Mouse (Mus musculus) hindbrain, postnatal 0 days (tissue): ENCODE measurements around the gene Tprg. TPM values are rescaled to one million over a fixed set of nuclear protein-coding genes. Genes with fewer than 3 reads are reported as not detected.

Experiments used
- ATAC-seq: fragments of 200-750 bp; cut with Nextera tagmentation; 2 replicates; pipeline ENCODE4 v1.8.0; 2017; ENCODE audit warnings: mild to moderate bottlenecking, moderate TSS enrichment, moderate library complexity
- DNase-seq: peaks from one replicate; pipeline ENCODE4 v3.0.0-alpha.2; 2015; ENCODE audit warnings: low spot score
- H3K27ac ChIP-seq: fragments of 300-500 bp; sonication (generic); 2 replicates; pipeline ENCODE4 v1.5.1; 2014; ENCODE audit warnings: mild to moderate bottlenecking
- H3K27me3 ChIP-seq: fragments of 300-500 bp; sonication (generic); 2 replicates; pipeline ENCODE4 v1.6.1; 2014; ENCODE audit warnings: low read length, mixed read lengths; ENCODE audit not compliant: insufficient read depth
- H3K36me3 ChIP-seq: fragments of 300-500 bp; sonication (generic); 2 replicates; pipeline ENCODE4 v1.6.1; 2014; ENCODE audit warnings: low read length, mixed read lengths; ENCODE audit not compliant: insufficient read depth
- H3K4me1 ChIP-seq: fragments of 300-500 bp; sonication (generic); 2 replicates; pipeline ENCODE4 v1.6.1; 2014; ENCODE audit warnings: antibody characterized with exemption, low read length, mixed read lengths; ENCODE audit not compliant: insufficient read depth
- H3K4me2 ChIP-seq: fragments of 300-500 bp; sonication (generic); 2 replicates; pipeline ENCODE4 v1.6.1; 2014; ENCODE audit warnings: low read depth, mild to moderate bottlenecking, low read length, moderate library complexity, mixed read lengths
- H3K4me3 ChIP-seq: fragments of 300-500 bp; sonication (generic); 2 replicates; pipeline ENCODE4 v1.5.1; 2014; ENCODE audit warnings: low read length
- H3K9ac ChIP-seq: fragments of 300-500 bp; sonication (generic); replicated peaks from 2 replicates; pipeline ENCODE4 v1.6.1; 2014; ENCODE audit warnings: mild to moderate bottlenecking, low read length, moderate library complexity, mixed read lengths
- H3K9me3 ChIP-seq: fragments of 300-500 bp; sonication (generic); 2 replicates; pipeline ENCODE4 v1.6.1; 2016; ENCODE audit warnings: low read length, mixed read lengths
- CTCF ChIP-seq: IDR thresholded peaks from 2 replicates; pipeline ENCODE4 v1.5.1; 2016; ENCODE audit warnings: antibody characterized with exemption, control low read depth, low read depth
- WGBS: fragments of 180-500 bp; shearing (Covaris S2); extraction: QIAGEN DNeasy Blood & Tissue Kit; methylation state at CpG from one replicate; pipeline ENCODE4 v1.1.7; 2014; 5-methylcytosine and 5-hydroxymethylcytosine counted together
- polyA plus RNA-seq: library from polyadenylated mRNA; unstranded; fragments of >200 nt; fragmentation: Nextera tagmentation; extraction: Ambion mirVana; gene quantifications from 2 replicates; pipeline ENCODE4 v1.2.1, GENCODE M21; 2015
- total RNA-seq: library from RNA; depleted of rRNA; stranded (reverse); fragments of >200 nt; gene quantifications from 2 replicates; pipeline ENCODE4 v1.2.3, GENCODE M21; 2014

Tprg gene
- total and polyA plus RNA-seq, 2 experiments from 2014 or later, result 0.13 to 0.16 TPM

DNA sequence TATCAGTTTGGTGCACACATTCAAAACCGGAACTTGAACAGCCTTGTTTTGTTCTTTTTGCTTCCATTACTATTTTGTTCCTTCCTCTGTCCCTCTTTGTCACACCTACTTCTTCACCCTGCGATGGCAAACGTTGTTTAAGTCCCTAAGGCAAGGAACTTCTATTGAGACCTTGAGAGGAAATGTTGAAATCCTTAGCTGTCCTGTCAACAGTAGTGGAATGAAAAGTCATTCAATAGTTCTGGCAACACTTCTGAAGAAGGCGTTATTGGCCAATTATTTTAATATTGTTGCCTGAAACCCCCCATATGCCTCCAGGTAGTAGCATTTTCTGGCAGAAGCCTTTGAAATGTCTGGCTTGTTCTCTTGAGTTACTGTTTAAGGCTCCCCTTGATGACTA, 137.4 kb downstream of the Tprg start:
- DNase-seq (no peak), ATAC-seq (no peak)
- H3K27ac ChIP-seq, result no peak overlapping the region
- H3K36me3 ChIP-seq, result no peaks in the 10 kb centered on the region
- H3K9ac ChIP-seq, result no peak overlapping the region
- TF ChIP-seq CTCF, result no peak
- H3K4me1 ChIP-seq, result no peaks in the 10 kb centered on the region
- H3K9me3 ChIP-seq, result no peaks in the 10 kb centered on the region
- H3K27me3 ChIP-seq, result no peaks in the 10 kb centered on the region
- 88% methylated on average over 4 of the region's 4 CpGs for WGBS
- no peak overlapping the region for H3K4me2 ChIP-seq
- H3K4me3 ChIP-seq, result no peak overlapping the region

DNA sequence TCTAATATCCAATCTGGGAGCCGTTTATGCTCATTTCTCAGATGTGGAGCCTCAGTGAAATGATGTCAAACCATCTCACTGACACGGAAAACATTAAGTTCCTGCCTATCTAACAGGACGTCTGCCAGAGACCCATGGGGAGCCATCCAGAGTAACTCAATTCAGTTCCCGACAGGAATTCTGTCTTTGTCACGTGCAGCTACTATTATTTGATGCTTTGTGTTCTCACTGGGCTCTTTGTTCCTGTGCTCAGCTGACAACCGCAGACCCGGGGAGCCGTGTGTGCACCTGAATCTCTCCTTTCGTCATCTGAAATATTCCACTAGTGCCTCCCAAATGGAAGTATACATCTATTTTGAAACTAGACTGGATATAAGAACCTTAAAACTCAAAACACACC, 138.3 kb downstream of the Tprg start:
- Histone ChIP-seq H3K4me3 (no peak overlapping the region), H3K9ac (no peak overlapping the region), H3K9me3 (no peaks in the 10 kb centered on the region), H3K27me3 (no peaks in the 10 kb centered on the region), H3K4me1 (no peaks in the 10 kb centered on the region), H3K4me2 (0 out of 2 replicates have a peak overlapping the region, but pooled peaks have one; percentile 0), H3K36me3 (no peaks in the 10 kb centered on the region), H3K27ac (no peak overlapping the region)
- ATAC-seq (no peak), DNase-seq (no peak)
- WGBS, result 23% methylated on average over 9 of the region's 9 CpGs
- no peak for TF ChIP-seq CTCF

DNA sequence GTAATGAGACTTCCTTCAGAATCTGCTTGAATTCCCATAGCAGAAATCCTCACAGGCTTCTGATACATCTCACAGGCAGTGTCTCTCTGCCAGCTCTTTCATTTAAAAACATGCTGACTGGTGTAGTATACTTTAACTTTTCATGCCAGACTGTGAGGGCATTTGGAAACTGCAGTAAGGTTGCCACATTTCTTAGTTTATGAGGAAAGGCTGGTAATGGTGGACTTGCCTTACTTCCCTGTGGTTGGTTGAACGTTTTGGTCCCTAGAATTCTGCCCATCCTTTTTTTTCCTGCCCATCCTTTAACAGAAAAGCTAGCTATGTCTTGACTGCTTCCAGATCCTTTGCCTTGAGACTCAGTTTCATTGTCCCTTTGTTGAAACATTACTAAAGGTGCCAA, 138.8 kb downstream of the Tprg start:
- no peak for TF ChIP-seq CTCF
- Histone ChIP-seq H3K4me1 (no peaks in the 10 kb centered on the region), H3K36me3 (no peaks in the 10 kb centered on the region), H3K9me3 (no peaks in the 10 kb centered on the region), H3K27ac (no peak overlapping the region), H3K4me3 (no peak overlapping the region), H3K4me2 (no peak overlapping the region), H3K27me3 (no peaks in the 10 kb centered on the region), H3K9ac (no peak overlapping the region)
- ATAC-seq, result no peak
- 59% methylated on average over 1 of the region's 1 CpGs for WGBS
- no peak for DNase-seq

DNA sequence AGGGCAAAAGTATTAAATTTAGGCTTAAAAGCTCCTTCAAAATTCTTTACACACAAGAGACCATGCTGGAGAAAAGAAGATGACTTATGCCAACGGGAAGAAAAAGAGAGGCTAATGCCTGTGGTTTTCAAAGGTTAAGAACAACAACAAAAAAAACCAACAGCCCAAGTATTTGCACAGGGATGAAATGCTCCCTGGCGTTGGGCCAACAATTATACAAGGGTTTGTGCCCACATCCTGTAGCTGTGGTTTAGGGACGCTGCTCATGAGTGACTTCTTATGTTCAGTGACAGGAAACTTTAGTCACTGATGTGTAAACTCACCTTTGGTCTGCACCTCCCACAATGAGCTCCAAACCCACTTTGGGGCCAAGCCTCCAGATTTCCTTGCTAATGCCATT, 139.6 kb downstream of the Tprg start:
- H3K27me3 ChIP-seq, result no peaks in the 10 kb centered on the region
- no peak overlapping the region for H3K9ac ChIP-seq
- no peak overlapping the region for H3K4me3 ChIP-seq
- no peaks in the 10 kb centered on the region for H3K36me3 ChIP-seq
- no peaks in the 10 kb centered on the region for H3K9me3 ChIP-seq
- no peak for TF ChIP-seq CTCF
- DNase-seq (peak; percentile 32), ATAC-seq (no peak)
- no peak overlapping the region for H3K4me2 ChIP-seq
- no peaks in the 10 kb centered on the region for H3K4me1 ChIP-seq
- no peak overlapping the region for H3K27ac ChIP-seq
- WGBS, result 50% methylated on average over 3 of the region's 3 CpGs

DNA sequence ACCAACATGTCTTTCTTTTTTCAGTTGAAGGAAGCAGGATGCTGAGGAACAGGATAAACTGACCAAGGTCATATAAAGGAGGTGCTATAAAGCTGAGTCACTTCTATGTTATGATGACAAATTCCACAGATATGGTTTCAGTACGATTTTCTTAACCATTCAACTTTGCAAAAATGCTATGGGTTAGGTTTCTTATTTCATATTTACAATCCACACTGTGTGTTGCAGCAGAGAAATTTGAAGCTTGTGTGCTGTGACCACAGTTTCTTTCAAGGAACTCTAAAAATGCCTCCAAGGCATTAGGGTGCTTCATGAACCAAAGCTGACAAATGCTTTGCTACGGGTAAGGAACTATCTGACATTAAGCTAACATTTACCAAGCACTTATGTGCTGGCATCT, 153.4 kb downstream of the Tprg start:
- no peak for ATAC-seq
- H3K4me3 ChIP-seq, result no peak overlapping the region
- no peak for DNase-seq
- no peaks in the 10 kb centered on the region for H3K4me1 ChIP-seq
- H3K27me3 ChIP-seq, result no peaks in the 10 kb centered on the region
- no peak overlapping the region for H3K4me2 ChIP-seq
- H3K27ac ChIP-seq, result no peak overlapping the region
- no peaks in the 10 kb centered on the region for H3K36me3 ChIP-seq
- TF ChIP-seq CTCF, result no peak
- no peaks in the 10 kb centered on the region for H3K9me3 ChIP-seq
- 83% methylated on average over 2 of the region's 2 CpGs for WGBS
- H3K9ac ChIP-seq, result no peak overlapping the region

DNA sequence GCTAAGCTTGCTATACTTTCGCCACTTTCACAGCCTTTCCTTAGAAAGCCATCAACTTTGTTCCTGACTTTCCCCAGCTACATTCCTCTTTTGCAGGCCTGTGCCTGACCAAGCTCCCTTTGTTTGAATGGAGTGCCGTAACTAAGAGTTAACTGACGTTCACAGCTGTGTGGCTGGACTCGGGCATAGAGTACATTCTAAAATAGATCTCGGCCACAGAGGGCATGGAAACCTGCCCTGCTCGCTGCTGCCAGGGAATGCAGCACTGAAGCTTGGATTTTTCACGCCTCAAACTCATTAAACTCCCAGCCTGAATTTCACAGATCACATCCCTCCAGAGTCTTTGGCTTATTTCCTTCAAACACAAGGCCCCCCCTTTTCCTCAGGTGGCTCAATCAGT, 159.0 kb downstream of the Tprg start:
- no peak overlapping the region for H3K4me3 ChIP-seq
- ATAC-seq (peak; percentile 66; the same call in 1 of the 2 replicates), DNase-seq (peak; percentile 41)
- no peak for TF ChIP-seq CTCF
- H3K9ac ChIP-seq, result no peak overlapping the region
- WGBS, result 36% methylated on average over 7 of the region's 7 CpGs
- H3K27me3 ChIP-seq, result no peaks in the 10 kb centered on the region
- H3K27ac ChIP-seq, result no peak overlapping the region
- no peaks in the 10 kb centered on the region for H3K4me1 ChIP-seq
- H3K36me3 ChIP-seq, result no peaks in the 10 kb centered on the region
- H3K9me3 ChIP-seq, result no peaks in the 10 kb centered on the region
- no peak overlapping the region for H3K4me2 ChIP-seq

DNA sequence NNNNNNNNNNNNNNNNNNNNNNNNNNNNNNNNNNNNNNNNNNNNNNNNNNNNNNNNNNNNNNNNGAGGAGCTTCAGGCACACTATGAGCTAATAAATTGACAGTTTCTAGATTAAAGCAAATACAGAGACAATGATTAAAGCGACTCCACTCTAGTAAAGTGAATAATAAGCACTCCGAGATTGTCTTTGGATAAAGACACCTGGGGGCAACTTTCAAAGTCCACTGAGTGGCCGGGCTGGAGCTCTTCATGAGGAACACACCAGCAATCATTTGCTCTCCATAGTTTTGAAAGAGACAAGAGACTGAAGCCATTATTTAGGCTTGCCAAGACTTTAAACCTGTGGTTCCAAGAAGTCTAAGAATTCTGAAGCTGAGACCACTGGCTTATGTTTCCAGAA, 164.9 kb downstream of the Tprg start:
- no peaks in the 10 kb centered on the region for H3K4me1 ChIP-seq
- no peaks in the 10 kb centered on the region for H3K27me3 ChIP-seq
- no peak overlapping the region for H3K27ac ChIP-seq
- no peak overlapping the region for H3K4me2 ChIP-seq
- ATAC-seq, result no peak
- WGBS, result 79% methylated on average over 3 of the region's 3 CpGs
- H3K4me3 ChIP-seq, result no peak overlapping the region
- no peak overlapping the region for H3K9ac ChIP-seq
- H3K9me3 ChIP-seq, result no peaks in the 10 kb centered on the region
- DNase-seq, result no peak
- no peaks in the 10 kb centered on the region for H3K36me3 ChIP-seq
- TF ChIP-seq CTCF, result no peak
